Mouse (Mus musculus) neutrophil, adult 5-6 weeks (primary cell): ENCODE data around the gene Pde4b. TPM values are rescaled to one million over a fixed set of nuclear protein-coding genes. Genes with fewer than 3 reads are reported as not detected.

Experiments
- ATAC-seq: fragments of 151-379, 151-347 bp; 2 replicates; pipeline ENCODE4 v1.8.0; 2017; ENCODE audit warnings: mild to moderate bottlenecking, moderate TSS enrichment; ENCODE audit not compliant: insufficient number of reproducible peaks, poor library complexity, low FRiP score, severe bottlenecking; ENCODE audit errors: extremely low read depth
- total RNA-seq: library from RNA; stranded (forward); fragments of 200-1000 nt; gene quantifications from 2 replicates; pipeline ENCODE4 v1.2.3, GENCODE M21; 2017

The Pde4b gene
- total RNA-seq, 1 experiment from 2014 or later, result 238 TPM

DNA sequence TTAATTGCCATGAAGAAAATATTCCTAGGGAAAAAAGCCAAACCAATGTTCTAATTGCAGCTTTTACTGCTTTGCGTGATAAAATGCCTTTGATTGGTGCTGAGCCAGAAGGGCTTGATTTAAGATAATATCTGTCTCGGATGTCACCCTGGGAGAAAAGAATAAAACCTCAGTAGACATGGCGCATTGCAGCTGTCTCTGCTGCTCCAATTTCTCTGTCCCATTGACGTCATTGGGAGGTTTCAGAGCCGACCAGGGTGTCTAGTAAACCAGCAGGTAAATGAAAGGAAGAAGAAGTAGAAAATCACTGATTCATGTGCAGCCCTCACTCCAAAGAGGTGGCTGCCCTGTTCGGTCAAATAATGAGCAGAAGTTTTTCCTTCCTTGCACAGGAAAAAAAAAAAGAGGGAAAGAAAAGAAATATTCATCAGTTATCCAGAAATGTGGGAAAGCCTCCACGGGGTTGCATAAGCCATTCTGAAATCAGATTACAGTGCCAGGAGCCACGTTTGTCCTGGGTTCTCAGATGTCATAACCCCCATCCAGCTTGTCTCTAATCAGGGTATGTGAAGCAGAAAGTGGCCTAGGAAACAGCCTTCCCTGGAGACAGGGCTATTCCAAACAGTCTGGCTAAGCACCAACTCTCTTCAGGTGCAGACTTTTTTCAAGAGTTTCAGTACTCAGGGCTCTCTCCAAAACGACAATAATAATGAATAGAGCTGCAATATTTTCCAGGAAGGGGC is 344.9 kb downstream of the Pde4b start:
- ATAC-seq, result no peak

DNA sequence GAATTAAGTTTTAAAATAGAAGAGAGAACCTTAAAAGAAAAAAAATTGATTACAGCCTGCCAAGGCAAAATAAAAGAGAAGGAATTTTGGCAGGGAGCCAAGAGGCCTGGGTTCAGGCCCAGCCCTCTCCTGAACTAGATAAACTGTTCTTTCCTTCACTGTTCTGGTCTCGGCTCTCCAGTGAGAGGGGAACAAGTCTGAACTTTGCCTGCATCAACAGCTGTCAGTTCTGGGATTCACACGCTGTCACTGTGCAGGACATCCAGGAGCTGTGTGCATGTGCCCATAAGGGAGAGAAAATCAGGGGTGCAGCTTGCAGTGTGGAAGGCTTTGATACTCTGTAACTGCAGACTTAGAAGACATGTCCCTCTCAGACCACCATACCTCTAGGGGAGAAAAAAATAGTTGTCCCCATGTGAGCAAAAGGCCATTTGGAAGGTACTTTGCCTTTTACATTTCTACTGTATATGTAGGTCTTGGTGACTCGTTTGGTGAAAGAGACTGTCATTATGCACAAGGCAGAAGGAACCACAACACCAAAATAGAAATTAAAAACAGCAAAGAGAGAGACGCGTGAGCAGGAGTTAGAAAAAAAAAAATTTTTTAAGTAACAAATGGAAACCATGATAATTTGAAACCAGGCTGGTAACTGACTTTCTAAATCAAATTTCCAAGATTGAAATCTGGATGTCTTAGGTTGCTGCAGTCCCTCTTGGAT is 352.2 kb downstream of the Pde4b start:
- no peak for ATAC-seq

DNA sequence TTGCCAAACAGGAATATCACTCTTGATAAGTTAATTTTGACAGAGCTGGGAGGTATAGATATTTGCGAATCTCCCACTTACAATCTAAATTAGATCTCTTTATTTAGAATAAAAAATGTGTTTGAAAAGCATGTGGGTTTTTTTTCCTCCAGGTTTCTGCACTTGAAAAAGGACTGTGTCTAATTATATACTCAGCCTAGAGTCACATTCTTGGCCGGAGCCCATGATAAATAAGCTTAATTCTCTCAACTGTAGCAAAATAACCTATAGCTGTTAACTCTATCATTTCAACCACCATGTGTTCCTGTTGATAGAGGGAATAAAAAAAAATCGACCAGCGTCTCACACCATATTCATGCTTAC is 352.8 kb downstream of the Pde4b start:
- no peak for ATAC-seq

DNA sequence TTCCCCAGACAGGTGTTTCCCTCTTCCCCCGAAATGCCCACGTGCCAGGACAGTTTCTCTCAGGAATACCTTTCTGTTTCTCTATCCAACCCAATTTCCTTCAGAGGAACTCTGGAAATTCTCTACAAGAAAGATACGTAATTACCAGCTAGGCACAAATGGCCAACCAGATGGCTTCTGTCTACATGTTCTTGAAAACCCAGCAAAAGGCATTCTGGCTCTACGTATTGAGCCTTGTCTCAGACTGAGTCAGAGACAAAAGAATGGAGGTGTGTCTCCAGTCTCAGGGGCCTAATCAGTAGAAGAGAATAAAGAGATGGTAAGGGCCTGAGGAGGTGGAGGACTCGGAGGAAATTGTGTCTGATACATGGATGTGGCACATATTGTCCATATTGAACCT is 356.2 kb downstream of the Pde4b start:
- no peak for ATAC-seq

DNA sequence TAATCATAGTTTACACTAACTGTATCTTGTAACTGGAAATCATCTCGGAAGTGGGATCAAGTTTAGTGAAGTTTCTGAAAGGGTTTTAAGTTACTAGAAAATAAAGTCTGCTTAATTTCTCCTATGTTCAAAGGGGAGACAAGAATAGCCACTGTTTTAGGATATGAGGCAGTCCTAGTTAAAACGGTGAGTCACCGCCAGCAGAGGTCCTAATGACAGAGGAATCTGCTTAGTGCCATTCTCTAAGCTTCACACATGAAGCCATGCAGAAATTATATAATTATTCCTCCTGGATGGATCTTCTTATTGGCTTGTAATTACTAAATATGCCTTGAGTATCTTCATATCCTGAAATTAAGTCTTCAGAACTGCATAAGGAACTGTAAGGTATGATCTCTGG is 357.2 kb downstream of the Pde4b start:
- no peak for ATAC-seq

DNA sequence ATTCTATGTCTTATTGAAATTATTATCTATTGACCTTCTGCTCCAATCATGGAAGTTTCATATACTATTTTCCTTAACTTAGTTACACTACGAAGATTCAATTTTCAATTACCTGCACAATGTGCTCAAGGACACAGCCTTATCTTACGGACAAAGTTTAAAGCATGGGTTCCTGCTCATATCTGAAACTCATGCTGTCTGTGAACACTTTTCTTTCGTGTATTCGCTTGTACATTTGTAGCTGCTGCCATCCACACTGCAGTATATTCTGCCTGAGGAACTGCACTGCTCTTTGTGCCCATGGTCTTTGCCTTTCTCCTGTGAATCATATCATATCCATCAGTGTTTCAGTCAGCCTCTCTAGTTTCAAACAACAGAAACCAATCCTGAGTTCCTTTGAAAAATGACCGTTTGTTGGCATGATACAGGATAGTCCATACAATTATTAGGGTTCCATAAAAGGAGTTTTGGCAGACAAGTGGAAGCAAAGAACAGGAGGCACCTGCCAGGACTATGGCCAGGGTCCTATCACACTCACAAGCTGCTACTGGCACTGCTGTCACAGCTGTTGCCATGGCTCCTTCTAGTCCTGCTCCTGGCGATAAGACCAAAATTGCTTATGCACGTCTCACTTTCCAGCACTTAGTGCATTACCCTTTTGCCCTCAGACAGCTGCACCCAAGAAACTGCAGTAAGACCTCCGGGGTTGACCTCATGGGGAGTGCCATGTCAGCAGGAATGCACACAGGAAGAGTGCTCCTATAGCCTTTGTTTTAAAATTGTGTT is 359.0 kb downstream of the Pde4b start:
- ATAC-seq, result no peak

DNA sequence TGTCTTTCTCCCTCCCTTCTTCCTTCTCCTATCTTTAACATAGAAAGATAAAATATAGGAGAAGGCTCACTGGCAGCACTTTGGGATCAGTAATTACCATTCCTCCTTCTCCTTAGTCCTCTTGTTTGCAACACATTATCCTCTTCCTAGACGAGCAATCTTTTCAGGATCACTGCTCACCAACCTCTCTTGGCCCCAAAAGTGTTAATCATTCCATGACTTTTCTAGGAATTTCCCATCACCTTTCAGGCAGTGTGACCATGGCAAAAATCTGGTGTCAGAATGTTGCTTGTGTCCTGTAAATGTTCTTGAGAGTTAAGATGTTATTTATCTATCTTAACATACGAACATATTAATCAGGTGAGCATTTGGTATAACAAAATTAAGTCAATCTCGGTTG is 369.1 kb downstream of the Pde4b start:
- ATAC-seq, result no peak

DNA sequence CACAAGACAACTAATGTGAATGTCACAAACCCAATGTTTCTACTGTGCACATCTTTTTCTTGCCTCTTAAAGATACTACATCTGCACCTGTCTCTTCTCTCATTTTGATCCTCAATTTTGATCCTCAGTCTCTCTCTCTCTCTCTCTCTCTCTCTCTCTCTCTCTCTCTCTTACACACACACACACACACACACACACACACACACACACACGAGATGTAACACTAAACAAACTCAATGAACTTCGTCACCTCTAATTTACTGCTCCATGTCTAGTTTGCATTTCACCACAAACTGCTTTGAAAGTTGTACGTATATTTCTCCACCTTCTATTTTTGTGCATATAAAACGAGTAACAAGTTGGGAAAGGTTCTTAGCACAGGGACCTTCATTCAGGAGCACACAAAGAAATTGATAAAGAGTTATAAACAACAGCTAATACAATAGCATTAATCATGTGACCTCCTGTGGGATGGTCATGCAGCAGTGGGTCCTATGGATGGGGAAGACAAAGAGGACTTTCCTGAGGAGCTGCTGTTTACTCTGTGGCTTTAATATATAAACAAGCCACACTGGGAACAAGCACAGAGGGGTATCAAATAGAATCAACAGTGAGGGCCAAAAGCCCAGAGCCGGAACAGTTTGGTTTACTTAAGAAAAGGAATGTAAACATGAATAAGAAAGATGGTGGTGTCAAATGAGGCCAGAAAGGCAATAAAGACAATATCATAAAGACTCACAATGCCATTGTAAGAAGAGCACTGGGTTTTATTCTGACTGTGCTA is 372.1 kb downstream of the Pde4b start:
- ATAC-seq, result no peak

DNA sequence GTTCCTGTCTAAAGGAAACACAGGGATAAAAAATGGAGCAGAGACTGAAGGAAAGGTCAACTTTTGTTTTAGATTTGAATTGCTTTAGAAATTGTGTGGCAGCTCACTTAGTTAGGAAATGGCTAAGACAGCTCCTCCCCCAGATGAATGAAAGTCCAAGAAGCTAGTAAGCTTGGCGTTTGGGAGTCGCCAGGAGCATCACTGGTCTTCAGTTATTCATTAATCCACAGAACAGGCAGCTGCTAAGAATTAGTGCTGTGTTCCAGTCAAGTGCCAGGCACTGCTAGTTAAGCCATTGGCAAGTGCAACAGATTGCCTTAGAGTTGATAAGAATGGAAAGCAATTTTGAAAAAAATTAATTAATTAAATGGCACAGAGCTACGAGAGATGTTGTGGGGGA is 390.8 kb downstream of the Pde4b start:
- no peak for ATAC-seq

DNA sequence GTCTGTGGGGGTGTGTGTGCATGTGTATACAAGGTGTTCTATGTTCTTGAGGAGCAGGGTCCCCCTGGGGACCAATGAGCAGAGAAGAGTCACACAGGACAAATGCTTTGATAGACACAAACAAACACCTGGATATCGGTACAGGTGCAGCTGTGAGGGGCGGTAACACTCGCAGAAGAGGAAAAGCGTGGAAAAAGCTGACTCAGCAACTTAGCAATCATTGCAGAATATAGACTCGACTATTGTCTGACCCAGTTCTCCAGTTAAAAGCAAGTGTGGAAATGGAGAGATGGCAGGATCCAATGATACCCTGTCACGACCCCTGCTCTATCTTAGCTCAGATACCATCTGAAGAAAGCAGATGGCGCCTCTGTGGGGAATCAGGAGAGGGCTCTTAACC is 391.5 kb downstream of the Pde4b start:
- ATAC-seq, result no peak

DNA sequence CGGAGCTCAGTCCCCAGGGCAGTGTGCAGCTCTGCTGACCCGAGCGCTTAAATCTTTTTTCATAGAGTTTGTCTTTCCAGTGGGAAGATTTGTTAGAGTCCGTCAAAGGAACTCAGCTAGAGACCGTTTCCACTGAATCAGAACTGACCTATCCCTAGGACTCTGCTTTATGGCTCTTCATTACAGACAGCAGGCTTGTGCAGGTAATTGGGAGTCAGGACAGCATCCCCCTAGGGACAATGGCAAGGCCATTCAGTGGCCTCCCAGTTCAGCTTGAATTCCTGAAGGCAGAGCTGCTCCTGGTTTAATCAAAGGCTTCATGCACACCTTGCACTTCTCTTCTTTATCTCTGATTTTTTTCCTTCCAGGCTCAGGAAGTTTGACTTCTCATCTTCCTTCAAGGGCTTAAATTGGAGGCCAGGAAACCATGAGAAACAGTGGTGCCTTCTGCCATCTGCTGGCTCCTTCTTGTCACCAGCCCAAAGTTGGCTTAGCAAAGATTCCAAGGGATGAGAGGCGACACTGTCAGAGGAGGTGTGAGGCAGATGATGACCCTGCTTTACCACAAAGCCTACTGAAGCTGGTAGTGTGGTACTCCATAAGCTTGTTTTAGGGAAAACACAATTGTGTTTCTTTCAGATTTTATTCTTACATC is 393.6 kb downstream of the Pde4b start:
- no peak for ATAC-seq

DNA sequence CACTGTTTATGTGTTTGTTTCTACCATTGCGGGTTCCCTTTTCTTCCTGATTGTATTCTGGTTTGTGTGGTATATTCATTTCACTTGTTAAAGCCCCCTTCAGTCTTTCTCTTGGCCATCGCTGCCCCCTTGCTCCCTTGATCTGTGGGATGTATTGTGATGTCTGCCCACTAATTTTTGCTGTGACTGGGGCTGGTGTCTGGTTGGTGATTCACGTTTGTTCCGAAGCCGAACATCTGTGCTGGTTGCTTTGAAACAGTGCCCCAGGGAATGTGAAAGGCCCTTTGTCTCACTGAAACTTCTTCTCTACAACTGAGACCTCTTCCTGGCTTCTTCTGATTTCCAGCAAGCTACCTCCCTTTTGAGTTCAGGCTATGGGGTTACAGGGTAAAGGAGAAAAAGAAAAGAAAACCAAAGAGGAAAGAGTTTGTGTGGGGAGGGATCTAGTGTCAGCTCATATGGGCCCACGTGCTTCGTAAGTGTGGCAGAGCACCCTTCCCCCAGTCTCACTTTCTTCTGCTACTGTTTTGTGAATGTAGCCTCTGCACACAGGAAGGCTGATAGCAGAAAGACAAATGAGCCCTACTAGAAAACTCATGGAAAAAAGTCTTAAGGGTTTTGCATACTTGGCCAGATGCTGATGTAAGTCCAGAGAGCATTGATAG is 396.1 kb downstream of the Pde4b start:
- no peak for ATAC-seq

DNA sequence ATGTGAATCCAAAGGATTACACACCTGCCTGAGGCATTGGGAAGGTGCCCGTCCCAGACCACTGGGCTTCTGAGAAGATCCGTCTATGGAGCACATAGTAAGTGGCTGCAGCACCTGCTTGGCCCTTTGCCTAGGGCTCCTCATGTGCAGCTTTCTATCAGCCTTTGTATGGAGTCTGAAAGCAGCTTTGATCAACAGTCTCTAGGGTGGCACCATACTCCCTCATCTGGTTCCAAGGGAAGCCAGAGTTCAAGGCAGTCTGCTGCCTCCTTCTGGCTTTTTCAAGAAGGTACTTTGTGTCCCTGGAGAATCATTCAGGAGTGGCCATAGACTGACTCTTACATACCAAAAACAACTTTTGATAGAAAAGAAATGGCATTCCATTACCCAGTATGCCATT is 397.4 kb downstream of the Pde4b start:
- no peak for ATAC-seq

DNA sequence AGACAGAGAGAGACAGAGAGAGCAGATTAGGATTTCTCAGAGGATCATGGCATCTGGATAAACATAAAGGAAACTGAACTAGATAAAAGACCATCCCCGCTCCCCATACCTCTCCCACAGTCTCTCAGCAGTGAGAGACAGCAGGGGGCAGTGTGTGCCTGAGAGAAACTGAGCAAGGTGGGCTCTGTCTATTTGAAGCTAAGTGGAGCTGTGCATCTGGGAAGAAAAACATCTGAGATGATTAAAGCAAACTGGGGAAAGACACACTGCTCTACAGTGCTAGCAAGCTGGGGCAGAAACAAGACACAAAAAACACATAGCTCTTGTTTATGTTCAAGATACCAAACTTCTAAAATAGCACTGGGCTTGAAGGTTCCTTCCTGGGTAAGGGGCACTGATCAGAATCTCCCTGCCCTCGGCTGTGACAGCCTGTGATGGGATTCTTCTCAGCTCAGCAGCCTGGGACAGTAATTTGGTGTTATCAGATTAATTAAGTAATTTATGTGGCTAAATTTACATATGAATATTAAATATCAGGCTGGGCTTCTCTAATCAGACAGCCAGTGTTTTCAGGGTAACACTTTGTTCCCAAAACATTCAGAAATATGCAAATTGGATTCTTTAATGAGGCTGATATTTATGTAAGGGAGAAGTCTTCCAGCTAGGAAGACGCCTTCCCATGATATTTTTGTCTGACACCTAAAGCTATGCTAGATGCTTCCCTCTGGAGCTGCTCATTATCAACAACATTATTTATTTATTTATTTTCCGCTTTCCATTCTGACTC is 399.0 kb downstream of the Pde4b start:
- ATAC-seq, result peak; percentile 39; the same call in 1 of the 2 replicates

DNA sequence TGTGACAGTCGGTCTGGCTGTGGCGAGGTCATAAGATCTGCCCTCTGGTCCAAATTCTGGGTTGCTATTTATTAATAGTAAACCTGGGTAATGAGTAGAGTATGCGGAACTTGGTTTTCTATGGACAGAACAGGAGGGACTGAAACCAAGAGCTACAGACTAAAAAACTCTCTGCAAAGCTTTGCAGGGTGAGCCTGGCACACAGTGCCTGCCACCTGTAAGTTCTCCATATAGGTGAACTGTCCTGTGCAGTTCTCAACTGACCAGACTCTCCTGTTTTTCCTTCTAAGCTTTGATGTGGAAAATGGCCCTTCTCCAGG is 399.5 kb downstream of the Pde4b start:
- no peak for ATAC-seq

DNA sequence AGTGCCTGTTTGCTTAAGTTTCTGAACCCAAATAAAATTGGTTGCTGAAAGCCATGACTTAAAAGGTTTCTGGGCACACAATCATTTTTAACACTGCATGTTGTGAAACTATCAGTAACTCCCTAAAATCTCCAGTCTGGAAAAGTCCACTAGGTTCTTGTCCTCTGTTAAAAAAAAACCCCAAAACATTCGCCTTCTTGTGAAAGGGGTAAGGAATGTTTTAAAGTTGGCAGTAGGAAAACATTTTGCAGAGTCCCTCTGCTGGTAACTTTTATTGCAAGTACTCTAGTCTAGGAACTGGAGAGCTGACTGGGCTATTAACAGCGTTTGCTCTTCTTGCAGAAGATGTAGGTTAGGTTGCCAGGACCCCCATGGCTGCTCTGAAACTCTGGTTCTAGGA is 400.7 kb downstream of the Pde4b start:
- no peak for ATAC-seq

DNA sequence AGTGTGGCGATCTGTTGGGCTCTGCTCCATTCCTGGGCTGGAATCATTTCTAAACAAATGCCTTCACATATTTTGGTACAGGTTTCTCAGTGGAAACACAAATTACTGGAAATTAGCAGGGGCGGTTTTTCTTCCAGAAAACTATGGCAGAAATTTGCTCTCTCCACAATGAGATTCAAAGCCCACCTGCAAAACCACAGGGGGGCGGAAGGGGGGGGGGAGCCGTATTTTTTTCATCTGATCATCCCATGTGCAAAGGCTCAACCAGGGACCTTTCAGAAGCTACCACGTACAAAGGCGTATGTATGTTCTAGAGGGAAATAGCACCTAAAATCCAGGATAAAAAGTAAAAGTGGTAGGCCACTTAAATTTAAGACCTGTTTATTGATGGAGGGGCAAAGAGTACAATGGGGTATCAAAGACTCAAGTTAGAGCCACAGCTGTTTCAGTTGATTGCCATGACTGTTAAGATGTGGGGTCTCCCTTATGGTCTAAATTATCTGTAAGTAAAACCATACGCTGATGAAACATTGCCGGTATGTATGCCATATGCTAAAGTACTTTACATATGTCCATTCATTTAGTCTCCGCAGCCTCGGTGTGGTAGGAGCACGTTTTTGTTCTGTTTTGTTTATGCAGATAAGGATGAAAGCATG is 404.3 kb downstream of the Pde4b start:
- ATAC-seq, result no peak
